Mouse (Mus musculus): ENCODE measurements at regions not wholly inside any gene's neighbourhood (a gene's known extent, or its start where the extent isn't known, plus 50 kb on each side); places are given as distances from the start of the nearest gene placed in this dataset.
A peak's percentile ranks its signal among the peaks of the same experiment; 100 is the strongest.

DNA sequence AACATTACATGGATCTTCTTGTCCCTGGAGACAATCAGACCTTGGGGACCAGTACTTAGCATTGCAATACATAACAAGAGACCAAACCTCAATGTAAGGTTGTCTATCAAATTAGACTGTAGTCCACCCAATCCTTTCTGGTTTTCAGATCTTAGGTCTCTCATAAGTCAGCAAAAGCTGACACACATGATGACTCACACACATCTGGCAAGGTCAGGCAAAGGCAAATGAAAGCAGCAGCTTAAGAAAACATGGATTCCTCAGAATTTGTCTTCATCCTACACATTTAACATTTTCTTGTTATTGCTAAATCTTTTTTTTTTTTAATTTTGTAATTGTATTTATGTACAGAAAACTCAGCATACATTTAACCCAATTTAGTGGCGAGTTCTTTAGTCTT lies 52.0 kb downstream of the Gm11983 start:
- Histone ChIP-seq H3K27ac (no peak overlapping the region), H3K36me3 (no peaks in the 10 kb centered on the region), H3K4me2 (no peak overlapping the region), H3K4me1 (no peaks in the 10 kb centered on the region), H3K4me3 (replicated peaks) (no peak overlapping the region), H3K27me3 (no peaks in the 10 kb centered on the region), H3K9me3 (replicated peaks) (peaks cover 4% of the 10 kb centered on the region; the same call in 1 of the 2 replicates), H3K9ac (no peak overlapping the region)
- WGBS = 91% methylated on average over 1 of the region's 1 CpGs
- ATAC-seq (replicated peaks; ENCODE audit: low FRiP score) = no peak

DNA sequence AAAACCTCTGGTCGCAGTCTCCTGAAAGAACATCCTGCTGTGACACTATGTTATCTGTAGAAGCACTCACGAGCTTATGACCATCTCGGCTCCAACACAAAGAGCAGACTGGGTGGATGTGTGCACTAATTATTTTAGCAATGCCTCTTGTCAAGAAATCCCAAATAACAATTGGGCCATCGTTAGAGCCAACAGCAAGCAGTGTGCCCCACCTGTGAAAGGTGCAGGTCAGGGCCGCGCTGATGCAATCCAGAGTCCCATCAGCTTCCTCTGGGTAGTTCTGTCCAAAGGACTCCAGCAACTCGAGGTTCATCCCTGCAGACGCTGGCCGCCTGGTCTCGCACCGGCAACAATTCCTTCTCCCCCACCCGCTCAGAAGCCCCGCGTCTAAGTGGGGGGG lies 54.6 kb downstream of the Gm11983 start:
- Histone ChIP-seq H3K4me3 (replicated peaks) (no peak overlapping the region), H3K36me3 (no peaks in the 10 kb centered on the region), H3K9ac (no peak overlapping the region), H3K9me3 (replicated peaks) (peaks cover 4% of the 10 kb centered on the region; the same call in 1 of the 2 replicates), H3K4me1 (no peaks in the 10 kb centered on the region), H3K4me2 (no peak overlapping the region), H3K27me3 (no peaks in the 10 kb centered on the region), H3K27ac (no peak overlapping the region)
- WGBS = 92% methylated on average over 14 of the region's 14 CpGs
- ATAC-seq (replicated peaks; ENCODE audit: low FRiP score) = no peak

DNA sequence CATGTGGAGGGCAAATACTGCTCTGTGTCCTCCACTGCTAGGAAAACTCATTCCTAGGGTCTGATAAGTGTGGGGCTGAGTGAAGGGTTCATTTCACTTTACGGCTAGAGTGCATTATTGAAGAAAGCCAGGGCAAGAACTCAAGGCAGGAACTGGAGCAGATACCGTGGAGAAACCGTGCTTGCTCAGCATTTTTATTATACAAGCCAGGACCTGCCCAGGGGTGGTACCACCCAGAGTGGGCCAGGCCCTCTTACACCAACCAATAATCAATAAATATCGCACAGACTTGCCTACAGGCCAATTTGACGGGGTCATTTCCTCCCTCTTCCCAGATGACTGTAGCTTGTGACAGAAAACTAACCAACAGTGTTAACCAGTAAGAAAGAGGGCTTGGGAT lies 57.7 kb downstream of the Gm11983 start:
- Histone ChIP-seq H3K9me3 (replicated peaks) (no peaks in the 10 kb centered on the region), H3K9ac (no peak overlapping the region), H3K4me1 (peaks cover 6% of the 10 kb centered on the region; the same call in 1 of the 2 replicates), H3K36me3 (no peaks in the 10 kb centered on the region), H3K27ac (no peak overlapping the region), H3K4me2 (no peak overlapping the region), H3K27me3 (no peaks in the 10 kb centered on the region), H3K4me3 (replicated peaks) (no peak overlapping the region)
- 59% methylated on average over 5 of the region's 5 CpGs for WGBS
- no peak for ATAC-seq (replicated peaks; ENCODE audit: low FRiP score)

GRCm38 (mm10) chr11:6778596-6779360 lies 58.7 kb downstream of the Gm11983 start:
- H3K4me3 ChIP-seq (replicated peaks) = no peak overlapping the region
- H3K4me2 ChIP-seq = no peak overlapping the region
- no peaks in the 10 kb centered on the region for H3K9me3 ChIP-seq (replicated peaks)
- peaks cover 7% of the 10 kb centered on the region; the same call in 1 of the 2 replicates for H3K4me1 ChIP-seq
- WGBS = 42% methylated on average over 10 of the region's 10 CpGs
- no peak for ATAC-seq (replicated peaks; ENCODE audit: low FRiP score)
- H3K36me3 ChIP-seq = no peaks in the 10 kb centered on the region
- peak overlapping the region; percentile 32; the same call in 1 of the 2 replicates for H3K27ac ChIP-seq
- no peaks in the 10 kb centered on the region for H3K27me3 ChIP-seq
- H3K9ac ChIP-seq = no peak overlapping the region

DNA sequence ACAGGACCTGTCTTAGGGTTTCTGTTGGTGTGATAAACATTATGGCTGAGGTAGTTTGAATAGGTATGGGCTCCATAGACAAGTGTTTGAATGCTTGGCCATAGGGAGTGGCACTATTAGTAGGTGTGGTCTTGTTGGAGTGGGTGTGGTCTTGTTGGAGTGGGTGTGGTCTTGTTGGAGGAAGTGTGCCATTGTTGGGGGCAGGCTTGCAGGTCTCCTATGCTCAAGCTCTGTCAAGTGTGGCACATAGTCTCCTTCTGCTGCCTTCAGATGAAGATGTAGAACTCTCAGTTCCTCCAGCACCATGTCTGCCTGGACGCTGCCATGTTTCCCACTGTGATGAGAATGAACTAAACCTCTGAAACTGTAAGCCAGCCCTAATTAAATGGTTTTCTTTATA lies 59.9 kb downstream of the Gm11983 start:
- Histone ChIP-seq H3K27me3 (no peaks in the 10 kb centered on the region), H3K27ac (no peak overlapping the region), H3K36me3 (no peaks in the 10 kb centered on the region), H3K4me2 (no peak overlapping the region), H3K4me1 (peaks cover 11% of the 10 kb centered on the region; the same call in 1 of the 2 replicates), H3K9me3 (replicated peaks) (no peaks in the 10 kb centered on the region), H3K4me3 (replicated peaks) (no peak overlapping the region), H3K9ac (no peak overlapping the region)
- 97% methylated on average over 1 of the region's 1 CpGs for WGBS
- no peak for ATAC-seq (replicated peaks; ENCODE audit: low FRiP score)

DNA sequence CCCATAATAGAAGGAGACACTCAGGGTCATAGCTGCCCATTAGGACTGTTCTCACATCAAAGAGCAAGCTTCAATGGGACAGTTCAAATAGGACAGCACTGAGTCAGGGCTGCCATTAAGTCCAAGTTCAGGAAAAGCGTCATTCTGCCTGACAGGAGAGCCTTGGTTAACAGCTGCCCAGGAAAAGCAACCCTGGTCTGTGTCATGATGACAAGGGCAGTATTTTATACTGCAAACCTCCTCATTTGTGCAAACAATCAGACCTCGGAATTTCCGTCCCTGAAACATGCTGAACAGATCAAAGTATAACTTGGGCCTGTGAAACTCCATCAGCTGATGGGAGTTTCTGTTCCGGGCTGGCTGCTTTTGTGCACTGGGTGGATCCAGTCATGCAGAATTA lies 62.8 kb downstream of the Gm11983 start:
- Histone ChIP-seq H3K9ac (no peak overlapping the region), H3K27ac (peak overlapping the region; percentile 61; the same call in 1 of the 2 replicates), H3K4me2 (no peak overlapping the region), H3K4me3 (replicated peaks) (no peak overlapping the region), H3K36me3 (no peaks in the 10 kb centered on the region), H3K9me3 (replicated peaks) (no peaks in the 10 kb centered on the region), H3K27me3 (no peaks in the 10 kb centered on the region), H3K4me1 (peaks cover 11% of the 10 kb centered on the region; the same call in 1 of the 2 replicates)
- WGBS = 15% methylated on average over 4 of the region's 4 CpGs
- peak; percentile 59 for ATAC-seq (replicated peaks; ENCODE audit: low FRiP score)

DNA sequence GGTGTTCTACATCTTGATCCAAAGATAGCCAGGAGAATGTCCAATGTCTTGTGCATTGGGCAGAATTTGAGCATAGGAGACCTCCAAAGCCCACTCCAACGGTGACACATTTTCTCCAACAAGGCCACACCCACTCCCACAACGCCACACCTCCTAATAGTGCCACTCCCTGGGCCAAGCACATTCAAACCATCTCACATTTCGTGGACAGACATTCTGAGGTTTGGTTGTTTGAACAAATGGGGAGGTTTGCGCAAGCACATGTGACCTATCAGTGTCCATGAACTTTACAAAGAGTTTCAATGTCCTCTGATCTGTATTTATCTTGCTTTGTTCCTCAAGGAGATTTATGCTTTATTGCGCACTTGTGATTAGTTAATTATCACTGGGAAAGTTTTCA lies 63.5 kb downstream of the Gm11983 start:
- Histone ChIP-seq H3K27ac (peak overlapping the region; percentile 61), H3K4me3 (replicated peaks) (no peak overlapping the region), H3K27me3 (no peaks in the 10 kb centered on the region), H3K9me3 (replicated peaks) (no peaks in the 10 kb centered on the region), H3K9ac (no peak overlapping the region), H3K4me2 (no peak overlapping the region), H3K4me1 (peaks cover 11% of the 10 kb centered on the region; the same call in 1 of the 2 replicates), H3K36me3 (no peaks in the 10 kb centered on the region)
- ATAC-seq (replicated peaks; ENCODE audit: low FRiP score) = no peak
- 70% methylated on average over 5 of the region's 5 CpGs for WGBS

GRCm38 (mm10) chr11:6773364-6773763 lies 64.1 kb downstream of the Gm11983 start:
- H3K4me1 ChIP-seq = peaks cover 11% of the 10 kb centered on the region; the same call in 1 of the 2 replicates
- H3K9me3 ChIP-seq (replicated peaks) = no peaks in the 10 kb centered on the region
- H3K9ac ChIP-seq = no peak overlapping the region
- 16% methylated on average over 1 of the region's 1 CpGs for WGBS
- H3K4me3 ChIP-seq (replicated peaks) = no peak overlapping the region
- H3K36me3 ChIP-seq = no peaks in the 10 kb centered on the region
- H3K27me3 ChIP-seq = no peaks in the 10 kb centered on the region
- no peak for ATAC-seq (replicated peaks; ENCODE audit: low FRiP score)
- H3K4me2 ChIP-seq = no peak overlapping the region
- H3K27ac ChIP-seq = peak overlapping the region; percentile 61; the same call in 1 of the 2 replicates

DNA sequence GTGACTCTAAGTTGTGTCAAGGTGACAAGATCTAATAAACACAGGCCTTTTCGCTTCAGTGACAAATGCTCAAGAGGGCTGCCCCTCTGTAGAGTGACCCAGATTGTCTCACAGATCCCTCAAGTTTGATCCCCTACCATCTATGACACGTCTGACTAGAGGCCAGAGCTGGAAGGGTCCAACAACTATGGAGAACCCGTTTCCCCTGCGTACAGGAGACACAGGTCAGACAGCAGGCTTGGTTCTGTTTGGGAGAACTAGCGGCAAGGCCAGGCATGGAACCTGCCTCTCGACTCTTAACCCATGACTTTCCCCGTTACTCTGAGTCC lies 68.1 kb downstream of the Gm11983 start:
- Histone ChIP-seq H3K4me2 (no peak overlapping the region), H3K27ac (no peak overlapping the region), H3K27me3 (no peaks in the 10 kb centered on the region), H3K36me3 (no peaks in the 10 kb centered on the region), H3K4me3 (replicated peaks) (no peak overlapping the region), H3K9ac (no peak overlapping the region), H3K9me3 (replicated peaks) (no peaks in the 10 kb centered on the region), H3K4me1 (0 out of 2 replicates have a peak, but pooled peaks cover 4% of the 10 kb centered on the region)
- ATAC-seq (replicated peaks; ENCODE audit: low FRiP score) = no peak
- 79% methylated on average over 7 of the region's 7 CpGs for WGBS

GRCm38 (mm10) chr11:6768599-6769436 lies 68.6 kb downstream of the Gm11983 start:
- H3K4me3 ChIP-seq (replicated peaks) = no peak overlapping the region
- 54% methylated on average over 22 of the region's 22 CpGs for WGBS
- ATAC-seq (replicated peaks; ENCODE audit: low FRiP score) = peak; percentile 63; the same call in 1 of the 2 replicates
- 0 out of 2 replicates have a peak, but pooled peaks cover 4% of the 10 kb centered on the region for H3K4me1 ChIP-seq
- H3K36me3 ChIP-seq = no peaks in the 10 kb centered on the region
- no peak overlapping the region for H3K9ac ChIP-seq
- H3K9me3 ChIP-seq (replicated peaks) = no peaks in the 10 kb centered on the region
- H3K27me3 ChIP-seq = no peaks in the 10 kb centered on the region
- H3K4me2 ChIP-seq = no peak overlapping the region
- H3K27ac ChIP-seq = no peak overlapping the region

DNA sequence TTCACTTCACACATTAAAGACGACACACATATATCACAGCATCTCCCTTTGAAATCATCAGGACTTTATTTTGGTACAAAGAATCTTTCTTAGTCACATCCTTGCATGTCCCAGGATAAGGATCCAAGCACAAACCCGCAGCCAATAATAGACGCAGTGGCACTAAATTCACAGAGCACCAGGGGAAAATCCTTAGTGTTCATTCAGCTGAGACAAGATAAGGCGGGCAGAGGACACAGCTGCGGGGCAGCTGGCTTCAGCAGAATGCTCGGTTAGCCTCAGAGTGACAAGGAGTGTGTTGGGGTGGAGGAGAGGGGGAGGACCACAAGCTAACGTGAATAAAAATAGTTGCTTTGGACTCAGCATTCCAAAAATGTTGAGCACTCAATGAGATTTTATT lies 70.7 kb downstream of the Gm11983 start:
- H3K4me1 ChIP-seq = no peaks in the 10 kb centered on the region
- WGBS = 50% methylated on average over 7 of the region's 7 CpGs
- H3K27ac ChIP-seq = no peak overlapping the region
- ATAC-seq (replicated peaks; ENCODE audit: low FRiP score) = no peak
- no peaks in the 10 kb centered on the region for H3K36me3 ChIP-seq
- no peaks in the 10 kb centered on the region for H3K27me3 ChIP-seq
- H3K4me3 ChIP-seq (replicated peaks) = no peak overlapping the region
- H3K4me2 ChIP-seq = no peak overlapping the region
- H3K9me3 ChIP-seq (replicated peaks) = no peaks in the 10 kb centered on the region
- no peak overlapping the region for H3K9ac ChIP-seq

GRCm38 (mm10) chr11:6765333-6765957 lies 72.0 kb downstream of the Gm11983 start:
- 94% methylated on average over 5 of the region's 5 CpGs for WGBS
- no peak for ATAC-seq (replicated peaks; ENCODE audit: low FRiP score)

More at GRCm38 (mm10) chr11:6765333-6765957, 72.0 kb downstream of the Gm11983 start:
- H3K9ac ChIP-seq = no peak overlapping the region
- H3K36me3 ChIP-seq = no peaks in the 10 kb centered on the region
- H3K27ac ChIP-seq = no peak overlapping the region
- H3K27me3 ChIP-seq = no peaks in the 10 kb centered on the region
- H3K9me3 ChIP-seq (replicated peaks) = no peaks in the 10 kb centered on the region
- no peaks in the 10 kb centered on the region for H3K4me1 ChIP-seq
- H3K4me3 ChIP-seq (replicated peaks) = no peak overlapping the region
- no peak overlapping the region for H3K4me2 ChIP-seq

All from kidney, embryonic 15.5 days (tissue).